Mouse (Mus musculus) lung, postnatal 0 days (tissue): Measurements from ENCODE around the gene Cpsf4.

ENCODE experiments used
- CTCF ChIP-seq: IDR thresholded peaks from 2 replicates; pipeline ENCODE4 v1.5.1; 2016; ENCODE audit warnings: antibody characterized with exemption, mild to moderate bottlenecking
- EP300 ChIP-seq: IDR thresholded peaks from 2 replicates; pipeline ENCODE4 v1.6.1; 2016; ENCODE audit warnings: antibody characterized with exemption, mild to moderate bottlenecking, control low read depth

GRCm38 (mm10) chr5:145164710-145165109, 2.3 kb upstream of the Cpsf4 start:
- TF ChIP-seq CTCF: no peak
- no peak for TF ChIP-seq EP300
